Mouse (Mus musculus): Measurements from ENCODE around the gene Cntn5. TPM values are rescaled to one million over a fixed set of nuclear protein-coding genes. Genes with fewer than 3 reads are reported as not detected.

The Cntn5 gene
- polyA plus RNA-seq, 1 experiment from 2014 or later = not detected

- ATAC-seq (replicated peaks; ENCODE audit: low FRiP score) (no peak), DNase-seq (ENCODE audit: low spot score) (no peak)
These were observed 457.2 kb downstream of the Cntn5 start for GRCm38 (mm10) chr9:10447220-10447837.

DNA sequence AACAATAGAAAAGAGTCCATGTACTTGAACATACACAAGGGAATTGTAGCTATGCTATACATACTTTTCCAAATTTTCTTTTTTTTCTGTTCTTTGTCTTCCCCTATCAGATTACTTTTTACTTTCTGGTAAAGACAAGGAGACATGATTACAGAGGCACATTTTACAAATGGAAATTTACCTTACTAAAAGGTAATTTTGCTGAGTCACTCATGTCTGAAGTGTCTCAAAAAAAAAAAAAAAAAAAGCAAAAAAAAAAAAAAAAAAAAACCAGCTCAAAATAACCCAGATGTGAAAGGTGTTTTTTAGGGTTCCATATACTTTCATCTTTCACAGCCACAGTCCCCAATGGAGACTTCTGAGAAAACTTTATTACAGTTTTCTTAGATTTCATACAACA is 492.5 kb downstream of the Cntn5 start:
- ATAC-seq (replicated peaks; ENCODE audit: low FRiP score) = no peak
- H3K4me1 ChIP-seq (replicated peaks; ENCODE audit: control insufficient read depth, insufficient read depth, low read length) = no peaks in the 10 kb centered on the region
- no peaks in the 10 kb centered on the region for H3K36me3 ChIP-seq (ENCODE audit: control insufficient read depth, insufficient read depth, low read length)
- no peak overlapping the region for H3K4me3 ChIP-seq (ENCODE audit: low read depth, low read length)
- no peak overlapping the region for H3K4me2 ChIP-seq
- no peaks in the 10 kb centered on the region for H3K27me3 ChIP-seq (replicated peaks; ENCODE audit: control insufficient read depth, insufficient read depth, low read length)
- no peaks in the 10 kb centered on the region for H3K9me3 ChIP-seq (ENCODE audit: control insufficient read depth, low read length)
- H3K9ac ChIP-seq (ENCODE audit: low read depth, low read length) = no peak overlapping the region
- H3K27ac ChIP-seq (ENCODE audit: low read depth, low read length) = no peak overlapping the region
- no peak for DNase-seq (ENCODE audit: low spot score)

More at GRCm38 (mm10) chr9:10447220-10447837, 457.2 kb downstream of the Cntn5 start:
- Histone ChIP-seq H3K4me3 (ENCODE audit: low read depth, low read length) (no peak overlapping the region), H3K9ac (ENCODE audit: low read depth, low read length) (no peak overlapping the region), H3K36me3 (ENCODE audit: control insufficient read depth, insufficient read depth, low read length) (no peaks in the 10 kb centered on the region), H3K9me3 (ENCODE audit: control insufficient read depth, low read length) (no peaks in the 10 kb centered on the region), H3K27ac (ENCODE audit: low read depth, low read length) (no peak overlapping the region), H3K27me3 (replicated peaks; ENCODE audit: control insufficient read depth, insufficient read depth, low read length) (no peaks in the 10 kb centered on the region), H3K4me2 (no peak overlapping the region), H3K4me1 (replicated peaks; ENCODE audit: control insufficient read depth, insufficient read depth, low read length) (no peaks in the 10 kb centered on the region)

- no peaks in the 10 kb centered on the region for H3K36me3 ChIP-seq (ENCODE audit: control insufficient read depth, insufficient read depth, low read length)
- DNase-seq (ENCODE audit: low spot score) (no peak), ATAC-seq (replicated peaks; ENCODE audit: low FRiP score) (no peak)
- no peak overlapping the region for H3K27ac ChIP-seq (ENCODE audit: low read depth, low read length)
- WGBS = 56% methylated on average over 7 of the region's 7 CpGs
- H3K9ac ChIP-seq (ENCODE audit: low read depth, low read length) = no peak overlapping the region
- H3K9me3 ChIP-seq (ENCODE audit: control insufficient read depth, low read length) = no peaks in the 10 kb centered on the region
- H3K27me3 ChIP-seq (replicated peaks; ENCODE audit: control insufficient read depth, insufficient read depth, low read length) = no peaks in the 10 kb centered on the region
- no peak overlapping the region for H3K4me2 ChIP-seq
- no peak overlapping the region for H3K4me3 ChIP-seq (ENCODE audit: low read depth, low read length)
- H3K4me1 ChIP-seq (replicated peaks; ENCODE audit: control insufficient read depth, insufficient read depth, low read length) = no peaks in the 10 kb centered on the region
These were observed 504.5 kb downstream of the Cntn5 start for GRCm38 (mm10) chr9:10400099-10400498.

DNA sequence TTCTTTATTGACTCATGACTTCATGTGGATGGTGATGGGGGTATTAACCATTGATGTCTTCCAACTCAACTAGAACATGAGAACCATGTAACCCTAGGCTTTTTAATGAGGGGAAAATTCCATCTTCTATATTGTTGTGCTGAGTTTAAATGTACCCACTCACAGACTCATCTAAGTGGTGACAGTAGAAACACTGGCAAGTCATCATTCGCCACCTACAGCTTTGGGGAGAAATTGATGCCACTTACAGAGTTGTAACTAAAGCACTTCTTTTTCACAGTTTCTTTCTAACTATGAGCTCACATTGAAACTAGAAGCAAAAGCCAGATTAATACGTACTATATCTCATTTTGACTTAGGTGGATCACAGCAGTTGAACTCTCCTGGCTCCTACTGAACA is 514.7 kb downstream of the Cntn5 start:
- Histone ChIP-seq H3K27me3 (replicated peaks; ENCODE audit: control insufficient read depth, insufficient read depth, low read length) (no peaks in the 10 kb centered on the region), H3K27ac (ENCODE audit: low read depth, low read length) (no peak overlapping the region), H3K4me3 (ENCODE audit: low read depth, low read length) (no peak overlapping the region), H3K4me1 (replicated peaks; ENCODE audit: control insufficient read depth, insufficient read depth, low read length) (no peaks in the 10 kb centered on the region), H3K36me3 (ENCODE audit: control insufficient read depth, insufficient read depth, low read length) (no peaks in the 10 kb centered on the region), H3K9ac (ENCODE audit: low read depth, low read length) (no peak overlapping the region), H3K9me3 (ENCODE audit: control insufficient read depth, low read length) (no peaks in the 10 kb centered on the region), H3K4me2 (no peak overlapping the region)
- ATAC-seq (replicated peaks; ENCODE audit: low FRiP score) (no peak), DNase-seq (ENCODE audit: low spot score) (no peak)
- WGBS = 85% methylated on average over 2 of the region's 2 CpGs

GRCm38 (mm10) chr9:10384455-10384854 is 520.1 kb downstream of the Cntn5 start:
- no peaks in the 10 kb centered on the region for H3K9me3 ChIP-seq (ENCODE audit: control insufficient read depth, low read length)
- H3K4me3 ChIP-seq (ENCODE audit: low read depth, low read length) = no peak overlapping the region
- DNase-seq (ENCODE audit: low spot score) (no peak), ATAC-seq (replicated peaks; ENCODE audit: low FRiP score) (no peak)
- H3K27me3 ChIP-seq (replicated peaks; ENCODE audit: control insufficient read depth, insufficient read depth, low read length) = no peaks in the 10 kb centered on the region
- H3K9ac ChIP-seq (ENCODE audit: low read depth, low read length) = no peak overlapping the region
- H3K4me2 ChIP-seq = no peak overlapping the region
- WGBS = 33% methylated on average over 1 of the region's 1 CpGs
- H3K36me3 ChIP-seq (ENCODE audit: control insufficient read depth, insufficient read depth, low read length) = no peaks in the 10 kb centered on the region
- no peaks in the 10 kb centered on the region for H3K4me1 ChIP-seq (replicated peaks; ENCODE audit: control insufficient read depth, insufficient read depth, low read length)
- no peak overlapping the region for H3K27ac ChIP-seq (ENCODE audit: low read depth, low read length)

DNA sequence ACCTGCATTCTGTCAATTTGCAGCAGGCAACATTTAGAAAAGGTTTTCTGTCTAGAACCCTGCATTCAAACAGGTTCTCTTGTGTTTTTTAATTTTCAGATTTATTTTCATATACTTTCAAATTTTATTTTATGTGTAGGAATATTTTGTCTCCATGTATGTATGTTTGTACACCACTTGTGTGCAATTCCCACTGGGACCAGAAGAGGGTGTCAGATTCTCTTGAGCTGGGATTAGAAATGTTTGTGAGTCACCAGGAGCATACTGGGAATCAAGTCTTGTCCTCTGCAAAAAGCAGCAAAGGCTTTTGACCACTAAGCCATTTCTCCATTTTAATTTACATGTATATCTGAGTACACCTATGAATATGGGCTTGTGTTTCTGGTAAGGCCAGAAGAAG is 521.4 kb downstream of the Cntn5 start:
- no peaks in the 10 kb centered on the region for H3K27me3 ChIP-seq (replicated peaks; ENCODE audit: control insufficient read depth, insufficient read depth, low read length)
- H3K4me3 ChIP-seq (ENCODE audit: low read depth, low read length) = no peak overlapping the region
- no peak for DNase-seq (ENCODE audit: low spot score)

GRCm38 (mm10) chr9:10381701-10382100 is 522.9 kb downstream of the Cntn5 start:
- H3K27me3 ChIP-seq (replicated peaks; ENCODE audit: control insufficient read depth, insufficient read depth, low read length) = no peaks in the 10 kb centered on the region
- 84% methylated on average over 4 of the region's 4 CpGs for WGBS
- no peak for ATAC-seq (replicated peaks; ENCODE audit: low FRiP score)

More for the DNA sequence above, 521.4 kb downstream of the Cntn5 start:
- Histone ChIP-seq H3K27ac (ENCODE audit: low read depth, low read length) (no peak overlapping the region), H3K9me3 (ENCODE audit: control insufficient read depth, low read length) (no peaks in the 10 kb centered on the region), H3K4me2 (no peak overlapping the region), H3K4me1 (replicated peaks; ENCODE audit: control insufficient read depth, insufficient read depth, low read length) (no peaks in the 10 kb centered on the region), H3K9ac (ENCODE audit: low read depth, low read length) (no peak overlapping the region), H3K36me3 (ENCODE audit: control insufficient read depth, insufficient read depth, low read length) (no peaks in the 10 kb centered on the region)
- ATAC-seq (replicated peaks; ENCODE audit: low FRiP score) = no peak

DNA sequence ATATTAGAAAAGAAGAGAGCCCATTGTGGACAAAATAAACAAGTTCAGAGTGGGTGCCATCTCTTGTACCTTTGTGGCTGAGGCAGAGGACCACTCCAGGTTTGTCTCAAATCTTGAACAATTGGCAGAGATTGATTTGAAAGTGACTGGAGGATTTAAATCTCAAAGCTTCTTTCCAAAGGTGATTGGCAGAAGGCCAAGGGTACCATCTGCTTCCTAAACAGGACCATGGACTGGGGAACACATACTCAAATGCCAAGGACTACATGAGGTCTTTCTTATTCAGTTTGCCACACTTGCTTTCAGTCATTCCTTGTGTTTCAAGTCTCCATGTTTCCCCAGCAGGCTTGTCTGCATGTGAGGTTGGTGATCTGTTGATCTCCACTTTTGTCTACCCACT is 528.3 kb downstream of the Cntn5 start:
- ATAC-seq (replicated peaks; ENCODE audit: low FRiP score) (no peak), DNase-seq (ENCODE audit: low spot score) (no peak)
- no peaks in the 10 kb centered on the region for H3K36me3 ChIP-seq (ENCODE audit: control insufficient read depth, insufficient read depth, low read length)
- H3K4me1 ChIP-seq (replicated peaks; ENCODE audit: control insufficient read depth, insufficient read depth, low read length) = no peaks in the 10 kb centered on the region
- no peaks in the 10 kb centered on the region for H3K9me3 ChIP-seq (ENCODE audit: control insufficient read depth, low read length)
- H3K9ac ChIP-seq (ENCODE audit: low read depth, low read length) = no peak overlapping the region
- H3K27me3 ChIP-seq (replicated peaks; ENCODE audit: control insufficient read depth, insufficient read depth, low read length) = no peaks in the 10 kb centered on the region
- H3K4me3 ChIP-seq (ENCODE audit: low read depth, low read length) = no peak overlapping the region
- H3K4me2 ChIP-seq = no peak overlapping the region
- no peak overlapping the region for H3K27ac ChIP-seq (ENCODE audit: low read depth, low read length)

More at GRCm38 (mm10) chr9:10381701-10382100, 522.9 kb downstream of the Cntn5 start:
- no peaks in the 10 kb centered on the region for H3K36me3 ChIP-seq (ENCODE audit: control insufficient read depth, insufficient read depth, low read length)
- H3K4me1 ChIP-seq (replicated peaks; ENCODE audit: control insufficient read depth, insufficient read depth, low read length) = no peaks in the 10 kb centered on the region
- no peak overlapping the region for H3K9ac ChIP-seq (ENCODE audit: low read depth, low read length)
- H3K4me2 ChIP-seq = no peak overlapping the region
- H3K27ac ChIP-seq (ENCODE audit: low read depth, low read length) = no peak overlapping the region
- DNase-seq (ENCODE audit: low spot score) = no peak
- no peaks in the 10 kb centered on the region for H3K9me3 ChIP-seq (ENCODE audit: control insufficient read depth, low read length)
- H3K4me3 ChIP-seq (ENCODE audit: low read depth, low read length) = no peak overlapping the region

DNA sequence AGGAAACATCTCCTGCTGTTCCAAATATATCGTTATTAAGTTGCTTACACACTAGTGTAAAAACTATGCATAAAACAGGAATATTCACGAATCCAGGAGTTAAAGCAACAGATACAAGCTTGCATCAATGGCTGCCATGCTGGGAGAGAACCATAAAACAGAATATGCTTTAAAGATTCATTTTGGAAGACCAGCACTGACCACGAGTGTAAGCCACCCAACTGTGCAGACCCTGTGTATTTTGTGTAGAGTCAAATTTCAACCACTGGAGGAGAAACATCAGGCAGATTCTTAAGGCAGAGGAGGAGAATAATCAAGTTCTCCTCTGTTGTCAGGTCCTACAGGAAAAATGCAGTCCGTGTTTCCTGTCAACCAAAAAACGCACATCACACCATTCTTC is 535.6 kb downstream of the Cntn5 start:
- WGBS = 71% methylated on average over 5 of the region's 5 CpGs
- no peak overlapping the region for H3K4me2 ChIP-seq
- H3K4me1 ChIP-seq (replicated peaks; ENCODE audit: control insufficient read depth, insufficient read depth, low read length) = no peaks in the 10 kb centered on the region
- DNase-seq (ENCODE audit: low spot score) (no peak), ATAC-seq (replicated peaks; ENCODE audit: low FRiP score) (no peak)
- no peak overlapping the region for H3K9ac ChIP-seq (ENCODE audit: low read depth, low read length)
- no peak overlapping the region for H3K4me3 ChIP-seq (ENCODE audit: low read depth, low read length)
- H3K9me3 ChIP-seq (ENCODE audit: control insufficient read depth, low read length) = no peaks in the 10 kb centered on the region
- no peak overlapping the region for H3K27ac ChIP-seq (ENCODE audit: low read depth, low read length)
- no peaks in the 10 kb centered on the region for H3K36me3 ChIP-seq (ENCODE audit: control insufficient read depth, insufficient read depth, low read length)
- no peaks in the 10 kb centered on the region for H3K27me3 ChIP-seq (replicated peaks; ENCODE audit: control insufficient read depth, insufficient read depth, low read length)
